Mouse (Mus musculus): Measurements from ENCODE around the gene Pkp1. TPM values are rescaled to one million over a fixed set of nuclear protein-coding genes. Genes with fewer than 3 reads are reported as not detected.

Pkp1 gene
- 0.21 TPM for polyA plus RNA-seq (2014; fragmentation: Illumina TruSeq; extraction: RNeasy Lipid Tissue Mini Kit (QIAGEN cat#74804); ENCODE audit: low read depth, low replicate concordance)

GRCm38 (mm10) chr1:135918644-135919407 lies at the start of gene Pkp1:
TSS of gene Pkp1 (minus strand) at chr1:135919207.

GRCm38 (mm10) chr1:135835716-135836483 lies 83.1 kb downstream of the Pkp1 start, which contains the start of gene Tnnt2:
TSS of gene Tnnt2 (plus strand) at chr1:135836354.

Other genes with a start within 250 kb of the Pkp1 start
- 7.6 TPM for gene Csrp1, start 199.1 kb downstream of the Pkp1 start, polyA plus RNA-seq (2014; fragmentation: Illumina TruSeq; extraction: RNeasy Lipid Tissue Mini Kit (QIAGEN cat#74804); ENCODE audit: low read depth, low replicate concordance)
- 0.32 TPM for gene Phlda3, start 153.1 kb downstream of the Pkp1 start, polyA plus RNA-seq (2014; fragmentation: Illumina TruSeq; extraction: RNeasy Lipid Tissue Mini Kit (QIAGEN cat#74804); ENCODE audit: low read depth, low replicate concordance)
- gene Tnni1, start 139.8 kb downstream of the Pkp1 start, polyA plus RNA-seq (2014; fragmentation: Illumina TruSeq; extraction: RNeasy Lipid Tissue Mini Kit (QIAGEN cat#74804); ENCODE audit: low read depth, low replicate concordance) = not detected
- gene Lad1, start 100.6 kb downstream of the Pkp1 start, polyA plus RNA-seq (2014; fragmentation: Illumina TruSeq; extraction: RNeasy Lipid Tissue Mini Kit (QIAGEN cat#74804); ENCODE audit: low read depth, low replicate concordance) = not detected
- gene Tnnt2, start 82.9 kb downstream of the Pkp1 start, polyA plus RNA-seq (2014; fragmentation: Illumina TruSeq; extraction: RNeasy Lipid Tissue Mini Kit (QIAGEN cat#74804); ENCODE audit: low read depth, low replicate concordance) = 1.5 TPM
- gene Igfn1, start 87.1 kb upstream of the Pkp1 start, polyA plus RNA-seq (2014; fragmentation: Illumina TruSeq; extraction: RNeasy Lipid Tissue Mini Kit (QIAGEN cat#74804); ENCODE audit: low read depth, low replicate concordance) = 0.11 TPM
- 1.7 TPM for gene Tmem9, start 88.9 kb upstream of the Pkp1 start, polyA plus RNA-seq (2014; fragmentation: Illumina TruSeq; extraction: RNeasy Lipid Tissue Mini Kit (QIAGEN cat#74804); ENCODE audit: low read depth, low replicate concordance)
- not detected for gene Ascl5, start 131.6 kb upstream of the Pkp1 start, polyA plus RNA-seq (2014; fragmentation: Illumina TruSeq; extraction: RNeasy Lipid Tissue Mini Kit (QIAGEN cat#74804); ENCODE audit: low read depth, low replicate concordance)
- gene Cacna1s, start 133.5 kb upstream of the Pkp1 start, polyA plus RNA-seq (2014; fragmentation: Illumina TruSeq; extraction: RNeasy Lipid Tissue Mini Kit (QIAGEN cat#74804); ENCODE audit: low read depth, low replicate concordance) = 0.84 TPM
- 1.1 TPM for gene Kif21b, start 212.2 kb upstream of the Pkp1 start, polyA plus RNA-seq (2014; fragmentation: Illumina TruSeq; extraction: RNeasy Lipid Tissue Mini Kit (QIAGEN cat#74804); ENCODE audit: low read depth, low replicate concordance)